Comparison of ENCODE assay signal across 18 mouse cellular contexts in genomic region chr7:139384500-139384899, GRCm38 (mm10). TPM values are rescaled to one million over a fixed set of nuclear protein-coding genes. Genes with fewer than 3 reads are reported as not detected.
DNase-seq lines count a peak whose midpoint lies in the region; ATAC-seq and TF ChIP-seq lines count a peak whose summit lies in the region.
"Had no signal": no experiment of that assay in that cellular context is flagged by ENCODE, and none has a peak within 500 bp of the region (broad histone marks: within the 10 kb centered on the region; RNA-seq: fewer than 3 reads in every experiment).

No protein-coding gene starts in this region.

- peak; percentile 40 for ATAC-seq in erythroblast, adult 5-6 weeks (replicated peaks; ENCODE audit: low FRiP score, poor library complexity, severe bottlenecking)
- peak; percentile 27 for ATAC-seq in megakaryocyte progenitor cell, adult 5-6 weeks (replicated peaks; ENCODE audit: poor library complexity)
- ATAC-seq: activated CD4-positive, CD25-positive, alpha-beta regulatory T cell, adult 4 months; forebrain, embryonic 13.5 days; forebrain, embryonic 15.5 days; forebrain, postnatal 0 days; Patski had no signal

- no peak overlapping the region for H3K9ac ChIP-seq in MEL (ENCODE audit: control insufficient read depth, low read depth, low read length, poor library complexity, severe bottlenecking)
- H3K9ac ChIP-seq: embryonic facial prominence, embryonic 12.5 days; forebrain, embryonic 13.5 days; forebrain, embryonic 15.5 days; forebrain, postnatal 0 days had no signal

- H3K4me1 ChIP-seq in MEL (ENCODE audit: control insufficient read depth in 1 of 2, insufficient read depth in 2 of 2, low read length in 2 of 2): peaks cover 2 to 14% of the 10 kb centered on the region in 2 experiments

- no peak overlapping the region for H3K27ac ChIP-seq in MEL (ENCODE audit: control insufficient read depth, low read depth, low read length)
- H3K27ac ChIP-seq: embryonic facial prominence, embryonic 10.5 days; embryonic facial prominence, embryonic 12.5 days; forebrain, embryonic 13.5 days; forebrain, embryonic 15.5 days had no signal

- no peak for TF ChIP-seq EP300 in MEL (IDR thresholded peaks at IDR 0.05; ENCODE audit: low read depth in 1 of 2, low read length in 2 of 2)

- peak; percentile 76 for DNase-seq in heart, adult 11 months
- DNase-seq in heart, postnatal 10 days: no peak
- peak; percentile 47 for DNase-seq in MEL (ENCODE audit: low read depth, low spot score)
- no peak for DNase-seq in yolk sac, embryonic 10.5 days (ENCODE audit: low spot score)
- DNase-seq in spleen, postnatal 10 days (ENCODE audit: low spot score in 2 of 2): no peak
- no peak for DNase-seq in retina, postnatal 1 day
- DNase-seq: adrenal gland, adult 8-10 months; adrenal gland, postnatal 36 days; forebrain, postnatal 0 days had no signal

- TF ChIP-seq RAD21 in MEL (IDR thresholded peaks at IDR 0.05; ENCODE audit: low read depth, low read length): no peak

- H3K9me3 ChIP-seq in MEL (replicated peaks; ENCODE audit: insufficient read depth, low read length): no peaks in the 10 kb centered on the region
- H3K9me3 ChIP-seq: embryonic facial prominence, embryonic 10.5 days; embryonic facial prominence, embryonic 12.5 days; forebrain, embryonic 13.5 days; forebrain, embryonic 15.5 days had no signal

- no peak for TF ChIP-seq CTCF in MEL (IDR thresholded peaks at IDR 0.05 in 2 of 3, conservative IDR thresholded peaks at IDR 0.05 in 1 of 3; ENCODE audit: control insufficient read depth in 1 of 3, insufficient read depth in 1 of 3, low read depth in 2 of 3, low read length in 3 of 3, poor library complexity in 1 of 3, severe bottlenecking in 1 of 3)

- peaks cover 5% of the 10 kb centered on the region for H3K79me2 ChIP-seq in MEL (ENCODE audit: control insufficient read depth, insufficient read depth, low read length, poor library complexity)

- intact Hi-C loops in heart, postnatal 10 days (cut with DNase I): no loop called here

- no peak for TF ChIP-seq POLR2A in MEL (IDR thresholded peaks at IDR 0.05; ENCODE audit: control insufficient read depth in 1 of 2, insufficient read depth in 1 of 2, low read depth in 1 of 2, low read length in 2 of 2, poor library complexity in 1 of 2)

- H3K36me3 ChIP-seq in MEL (ENCODE audit: control insufficient read depth in 1 of 2, insufficient read depth in 2 of 2, low read length in 2 of 2): peaks cover 0 to 6% of the 10 kb centered on the region in 2 experiments; a peak in 2 of 4 replicates
- H3K36me3 ChIP-seq: embryonic facial prominence, embryonic 10.5 days; embryonic facial prominence, embryonic 12.5 days; forebrain, embryonic 15.5 days had no signal

- H3K27me3 ChIP-seq in MEL (ENCODE audit: control insufficient read depth in 1 of 2, insufficient read depth in 2 of 2, low read length in 2 of 2): peaks cover 0 to 9% of the 10 kb centered on the region in 2 experiments; a peak in 2 of 4 replicates
- H3K27me3 ChIP-seq: embryonic facial prominence, embryonic 12.5 days; forebrain, embryonic 13.5 days; forebrain, embryonic 15.5 days; Patski had no signal

- no peak overlapping the region for H3K4me3 ChIP-seq in MEL (ENCODE audit: control insufficient read depth in 1 of 2, insufficient read depth in 1 of 2, low read depth in 2 of 2, low read length in 2 of 2)
- H3K4me3 ChIP-seq: embryonic facial prominence, embryonic 10.5 days; embryonic facial prominence, embryonic 12.5 days; erythroblast, embryonic 14.5 days; forebrain, embryonic 13.5 days; forebrain, embryonic 15.5 days had no signal

TF ChIP-seq in MEL, 35 proteins besides CTCF, POLR2A, EP300 and RAD21:
- TF ChIP-seq GATA1 (IDR thresholded peaks at IDR 0.05; ENCODE audit: low read depth, low read length): peak; percentile 28; the same call in 1 of the 2 replicates
- no peak for TF ChIP-seq ZNF384 (IDR thresholded peaks at IDR 0.05; ENCODE audit: low read depth, low read length)

RNA-seq across cellular contexts. Expression of gene Inpp5a, which starts 4.4 kb away (rescaled TPM):
- total RNA-seq in heart, postnatal 10 days (2021): 100 to 1,000 TPM; 185 to 197 TPM
- total RNA-seq in MEL (2012; rRNA removed): 4.8 and 5.7 TPM in 2 replicates
- 10 to 100 TPM in 1 of 2 experiments, not detected in 1; 14.4 TPM for polyA plus RNA-seq in MEL (2012; ENCODE audit: insufficient read depth in 1 of 2, insufficient read length in 2 of 2, low read depth in 1 of 2, low replicate concordance in 2 of 2, missing spikeins in 1 of 2)
- total RNA-seq in erythroblast, adult 5-6 weeks (2015; ENCODE audit: low replicate concordance): 3.1 and 4.4 TPM in 2 replicates
- total RNA-seq in erythroblast, adult 5-6 weeks (2017; ENCODE audit: low replicate concordance): 3.1 and 6.9 TPM in 2 replicates
- total RNA-seq in megakaryocyte progenitor cell, adult 5-6 weeks (2015): 8.5 and 9.9 TPM in 2 replicates
- 4.9 and 11.2 TPM in 2 replicates for total RNA-seq in megakaryocyte progenitor cell, adult 5-6 weeks (2017)

Comparison
In these comparisons a context has a peak if more than half of its experiments do, and no peak if none do; other contexts are left out.
1. DNase-seq: peak in heart, adult 11 months (single experiment) and MEL (single experiment); none in heart, postnatal 10 days (0 of 2), yolk sac, embryonic 10.5 days (single experiment), spleen, postnatal 10 days (0 of 2) and retina, postnatal 1 day (single experiment).
2. RNA of gene Inpp5a, which starts 4.4 kb away (total RNA-seq): 185 to 197 TPM in heart, postnatal 10 days; 4.9 to 11.2 TPM in megakaryocyte progenitor cell, adult 5-6 weeks, 3.1 to 6.9 TPM in erythroblast, adult 5-6 weeks and 4.8 to 5.7 TPM in MEL; every median in the first group is over 10 times any median in the second.